Mouse (Mus musculus): Measurements from ENCODE around the gene Fgfr3. TPM values are rescaled to one million over a fixed set of nuclear protein-coding genes. Genes with fewer than 3 reads are reported as not detected.

Gene Fgfr3
- polyA plus RNA-seq, 1 experiment = 0.68 TPM

DNA sequence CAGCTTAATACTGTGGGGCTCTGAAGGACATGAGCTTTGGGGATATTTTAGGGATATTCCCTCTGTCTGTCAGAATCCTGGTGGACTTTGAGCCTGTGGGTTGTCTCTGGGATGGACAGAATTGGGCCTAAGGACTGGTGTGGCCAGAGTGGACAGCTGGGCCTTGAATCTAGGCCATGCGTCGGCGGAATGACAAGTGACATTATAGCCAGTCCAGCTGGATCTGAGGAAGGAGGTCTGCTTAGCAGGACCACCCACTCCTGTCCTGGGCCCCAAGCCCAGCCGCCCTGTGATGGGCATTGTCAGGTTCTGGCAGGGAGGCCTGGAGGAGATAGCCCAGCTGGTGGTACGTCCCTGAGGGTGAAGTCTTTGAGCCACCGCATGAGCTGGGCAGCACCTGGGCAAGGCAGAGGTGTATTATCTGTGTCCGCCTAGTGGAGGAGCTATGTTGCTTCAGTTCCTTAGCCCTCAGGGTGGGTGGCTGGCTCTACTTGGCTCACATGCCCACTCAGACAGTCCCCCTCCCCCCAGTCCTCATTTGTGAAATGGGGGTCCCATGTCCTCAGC is 4.7 kb downstream of the Fgfr3 start:
- Histone ChIP-seq H3K36me3 (replicated peaks; ENCODE audit: low read length) (no peaks in the 10 kb centered on the region), H3K4me1 (peaks cover 39% of the 10 kb centered on the region), H3K4me3 (replicated peaks) (no peak overlapping the region), H3K9me3 (no peaks in the 10 kb centered on the region), H3K27me3 (replicated peaks) (peaks cover 100% of the 10 kb centered on the region)
- TF ChIP-seq GATA1 (IDR thresholded peaks at IDR 0.05; ENCODE audit: borderline replicate concordance, low read length) = no peak
- TF ChIP-seq FLI1 (IDR thresholded peaks at IDR 0.05; ENCODE audit: low read length) = no peak

GRCm38 (mm10) chr5:33726891-33727290 is 5.4 kb downstream of the Fgfr3 start:
- no peaks in the 10 kb centered on the region for H3K9me3 ChIP-seq
- TF ChIP-seq FLI1 (IDR thresholded peaks at IDR 0.05; ENCODE audit: low read length) = no peak
- TF ChIP-seq GATA1 (IDR thresholded peaks at IDR 0.05; ENCODE audit: borderline replicate concordance, low read length) = no peak
- H3K27me3 ChIP-seq (replicated peaks) = peaks cover 100% of the 10 kb centered on the region
- H3K36me3 ChIP-seq (replicated peaks; ENCODE audit: low read length) = no peaks in the 10 kb centered on the region
- no peak overlapping the region for H3K4me3 ChIP-seq (replicated peaks)
- peaks cover 38% of the 10 kb centered on the region for H3K4me1 ChIP-seq

DNA sequence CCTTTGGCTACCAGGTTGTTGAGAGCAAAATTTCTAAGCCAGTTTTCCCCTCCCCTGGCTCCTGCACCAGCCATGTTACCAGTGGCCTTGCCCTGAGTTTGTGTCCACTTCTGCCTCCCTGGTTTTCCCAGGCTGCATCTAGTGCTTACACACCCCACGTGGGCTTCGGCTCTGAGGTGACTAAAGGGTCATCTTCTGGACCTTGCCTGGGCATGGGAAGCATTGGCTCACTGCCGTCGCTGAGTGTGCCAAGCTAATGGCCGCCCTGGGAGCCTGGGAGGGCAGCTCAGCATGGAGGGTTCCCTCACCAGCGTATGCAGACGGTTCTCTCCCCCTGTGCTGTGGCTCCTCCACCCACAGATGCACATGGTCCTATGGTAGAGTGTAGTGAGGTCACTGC is 7.4 kb downstream of the Fgfr3 start:
- Histone ChIP-seq H3K9me3 (no peaks in the 10 kb centered on the region), H3K4me3 (replicated peaks) (no peak overlapping the region), H3K4me1 (peaks cover 19% of the 10 kb centered on the region), H3K36me3 (replicated peaks; ENCODE audit: low read length) (peaks cover 4% of the 10 kb centered on the region), H3K27me3 (replicated peaks) (peaks cover 98% of the 10 kb centered on the region)
- TF ChIP-seq GATA1 (IDR thresholded peaks at IDR 0.05; ENCODE audit: borderline replicate concordance, low read length) (no peak), FLI1 (IDR thresholded peaks at IDR 0.05; ENCODE audit: low read length) (no peak; the same call in 1 of the 2 replicates)

- peaks cover 96% of the 10 kb centered on the region for H3K27me3 ChIP-seq (replicated peaks)
- peaks cover 21% of the 10 kb centered on the region for H3K36me3 ChIP-seq (replicated peaks; ENCODE audit: low read length)
- TF ChIP-seq FLI1 (IDR thresholded peaks at IDR 0.05; ENCODE audit: low read length) (no peak), GATA1 (IDR thresholded peaks at IDR 0.05; ENCODE audit: borderline replicate concordance, low read length) (no peak)
- H3K4me3 ChIP-seq (replicated peaks) = no peak overlapping the region
- H3K4me1 ChIP-seq = peaks cover 22% of the 10 kb centered on the region; the same call in 1 of the 2 replicates
- no peaks in the 10 kb centered on the region for H3K9me3 ChIP-seq
Observed at GRCm38 (mm10) chr5:33730516-33730915, 9.0 kb downstream of the Fgfr3 start.

GRCm38 (mm10) chr5:33731051-33731450 is 9.6 kb downstream of the Fgfr3 start:
- no peak for TF ChIP-seq GATA1 (IDR thresholded peaks at IDR 0.05; ENCODE audit: borderline replicate concordance, low read length)
- TF ChIP-seq FLI1 (IDR thresholded peaks at IDR 0.05; ENCODE audit: low read length) = no peak

DNA sequence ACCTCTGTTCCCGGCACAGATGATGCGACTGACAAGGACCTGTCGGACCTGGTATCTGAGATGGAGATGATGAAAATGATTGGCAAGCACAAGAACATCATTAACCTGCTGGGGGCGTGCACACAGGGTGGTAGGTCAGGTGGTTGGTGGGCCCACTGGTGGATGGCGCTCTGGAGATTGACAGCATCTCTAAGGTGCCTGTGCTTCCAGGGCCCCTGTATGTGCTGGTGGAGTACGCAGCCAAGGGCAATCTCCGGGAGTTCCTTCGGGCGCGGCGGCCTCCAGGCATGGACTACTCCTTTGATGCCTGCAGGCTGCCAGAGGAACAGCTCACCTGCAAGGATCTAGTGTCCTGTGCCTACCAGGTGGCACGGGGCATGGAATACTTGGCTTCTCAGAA is 12.4 kb downstream of the Fgfr3 start:
- TF ChIP-seq GATA1 (IDR thresholded peaks at IDR 0.05; ENCODE audit: borderline replicate concordance, low read length) = no peak
- TF ChIP-seq FLI1 (IDR thresholded peaks at IDR 0.05; ENCODE audit: low read length) = no peak
- H3K9me3 ChIP-seq = no peaks in the 10 kb centered on the region
- H3K36me3 ChIP-seq (replicated peaks; ENCODE audit: low read length) = peaks cover 28% of the 10 kb centered on the region
- no peak overlapping the region for H3K4me3 ChIP-seq (replicated peaks)
- H3K4me1 ChIP-seq = peaks cover 42% of the 10 kb centered on the region
- peaks cover 63% of the 10 kb centered on the region for H3K27me3 ChIP-seq (replicated peaks)

More at GRCm38 (mm10) chr5:33731051-33731450, 9.6 kb downstream of the Fgfr3 start:
- Histone ChIP-seq H3K36me3 (replicated peaks; ENCODE audit: low read length) (peaks cover 24% of the 10 kb centered on the region), H3K9me3 (no peaks in the 10 kb centered on the region), H3K4me3 (replicated peaks) (peak overlapping the region; percentile 16), H3K4me1 (peaks cover 25% of the 10 kb centered on the region; the same call in 1 of the 2 replicates), H3K27me3 (replicated peaks) (peaks cover 91% of the 10 kb centered on the region)

- H3K36me3 ChIP-seq (replicated peaks; ENCODE audit: low read length) = peaks cover 43% of the 10 kb centered on the region
- H3K4me1 ChIP-seq = peaks cover 35% of the 10 kb centered on the region
- H3K27me3 ChIP-seq (replicated peaks) = peaks cover 46% of the 10 kb centered on the region
- TF ChIP-seq FLI1 (IDR thresholded peaks at IDR 0.05; ENCODE audit: low read length) = no peak
- no peak for TF ChIP-seq GATA1 (IDR thresholded peaks at IDR 0.05; ENCODE audit: borderline replicate concordance, low read length)
- no peak overlapping the region for H3K4me3 ChIP-seq (replicated peaks)
- H3K9me3 ChIP-seq = no peaks in the 10 kb centered on the region
Observed at GRCm38 (mm10) chr5:33735412-33736092, 14.1 kb downstream of the Fgfr3 start.

- TF ChIP-seq FLI1 (IDR thresholded peaks at IDR 0.05; ENCODE audit: low read length) (no peak), GATA1 (IDR thresholded peaks at IDR 0.05; ENCODE audit: borderline replicate concordance, low read length) (no peak)
- peaks cover 50% of the 10 kb centered on the region for H3K36me3 ChIP-seq (replicated peaks; ENCODE audit: low read length)
- peaks cover 34% of the 10 kb centered on the region for H3K4me1 ChIP-seq
- no peak overlapping the region for H3K4me3 ChIP-seq (replicated peaks)
- H3K27me3 ChIP-seq (replicated peaks) = peaks cover 39% of the 10 kb centered on the region
- no peaks in the 10 kb centered on the region for H3K9me3 ChIP-seq
Observed at GRCm38 (mm10) chr5:33736230-33736629, 14.8 kb downstream of the Fgfr3 start.

GRCm38 (mm10) chr5:33737903-33738321 is 16.4 kb downstream of the Fgfr3 start:
- Histone ChIP-seq H3K4me1 (peaks cover 28% of the 10 kb centered on the region), H3K9me3 (no peaks in the 10 kb centered on the region), H3K4me3 (replicated peaks) (no peak overlapping the region), H3K36me3 (replicated peaks; ENCODE audit: low read length) (peaks cover 67% of the 10 kb centered on the region), H3K27me3 (replicated peaks) (peaks cover 24% of the 10 kb centered on the region)
- TF ChIP-seq GATA1 (IDR thresholded peaks at IDR 0.05; ENCODE audit: borderline replicate concordance, low read length) (no peak), FLI1 (IDR thresholded peaks at IDR 0.05; ENCODE audit: low read length) (no peak)

GRCm38 (mm10) chr5:33738341-33738740 is 16.9 kb downstream of the Fgfr3 start:
- no peaks in the 10 kb centered on the region for H3K9me3 ChIP-seq
- TF ChIP-seq FLI1 (IDR thresholded peaks at IDR 0.05; ENCODE audit: low read length) (no peak), GATA1 (IDR thresholded peaks at IDR 0.05; ENCODE audit: borderline replicate concordance, low read length) (no peak)
- H3K36me3 ChIP-seq (replicated peaks; ENCODE audit: low read length) = peaks cover 71% of the 10 kb centered on the region
- H3K4me3 ChIP-seq (replicated peaks) = no peak overlapping the region
- peaks cover 20% of the 10 kb centered on the region for H3K27me3 ChIP-seq (replicated peaks)
- peaks cover 28% of the 10 kb centered on the region for H3K4me1 ChIP-seq

Measured in megakaryocyte, embryonic 14.5 days (primary cell).